Mouse (Mus musculus) right cerebral cortex, adult 18-20 months (tissue): ENCODE data around the gene Slc6a19.
"Not testable (repeated sequence)": the region's sequence is repeated elsewhere in the genome, so short reads cannot be mapped to it uniquely, and the experiment has no call there.

Source experiments
- DNase-seq: peaks from one replicate; pipeline ENCODE4 v3.0.0; 2022; ENCODE audit warnings: mixed read lengths

Slc6a19 gene

DNA sequence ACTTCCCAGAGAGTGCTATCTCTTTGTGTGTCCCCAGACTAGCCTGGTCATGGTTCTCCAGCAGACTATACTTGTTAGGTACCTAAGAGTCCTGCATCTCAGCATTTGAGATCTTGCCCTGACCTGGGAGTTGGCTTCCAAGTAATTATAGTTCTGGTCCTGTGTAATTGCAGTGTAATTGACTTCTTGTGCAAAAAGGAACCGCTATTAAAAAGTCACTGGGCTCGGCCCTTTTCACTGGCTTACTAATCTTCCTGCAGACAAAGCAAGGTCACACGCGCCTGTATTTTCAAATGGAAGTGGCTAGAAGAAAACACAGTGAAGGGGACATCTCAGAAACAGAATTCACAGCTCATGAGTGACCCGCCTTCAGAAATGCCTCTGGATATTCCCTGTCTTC lies 7.1 kb upstream of the Slc6a19 start:
- no peak for DNase-seq

DNA sequence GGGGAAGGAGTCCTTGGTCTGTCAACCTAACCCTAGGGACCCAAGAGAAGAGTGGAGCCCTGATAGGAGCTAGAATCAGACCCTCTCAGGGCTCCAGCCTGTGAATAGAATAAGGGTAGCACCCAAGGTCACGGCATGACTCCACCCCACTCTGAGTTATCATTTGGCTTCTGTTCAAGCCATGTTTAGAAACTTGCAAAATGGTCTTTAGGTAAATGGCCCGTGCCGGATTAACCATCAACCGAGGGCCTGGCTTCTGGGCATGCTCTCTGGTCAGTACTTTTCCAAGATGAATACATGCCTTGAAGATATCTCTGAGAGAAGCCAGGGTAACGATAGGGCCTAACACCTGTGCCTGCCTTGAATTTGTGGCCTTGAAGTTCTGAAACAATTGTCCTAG lies 6.6 kb upstream of the Slc6a19 start:
- no peak for DNase-seq

DNA sequence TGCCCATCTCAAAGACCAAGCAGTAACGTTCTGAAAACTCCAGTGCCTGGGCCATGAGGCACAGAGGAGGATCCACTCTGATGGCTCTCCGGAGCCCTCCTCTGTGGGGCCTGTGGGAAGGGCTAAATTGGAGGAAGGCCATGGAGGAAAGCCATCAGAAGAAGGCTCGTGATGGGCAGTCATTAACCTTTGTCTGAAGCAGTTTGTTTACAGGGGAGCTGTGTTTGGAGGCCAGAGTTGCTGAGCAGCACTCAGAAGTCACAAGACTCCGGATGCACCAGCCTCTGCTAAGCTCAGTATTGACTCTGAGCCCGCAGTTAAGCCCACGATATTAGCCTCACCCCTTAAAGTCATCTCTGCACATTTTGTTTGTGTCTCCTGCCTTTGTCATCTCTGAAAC lies 4.8 kb upstream of the Slc6a19 start:
- DNase-seq = no peak

DNA sequence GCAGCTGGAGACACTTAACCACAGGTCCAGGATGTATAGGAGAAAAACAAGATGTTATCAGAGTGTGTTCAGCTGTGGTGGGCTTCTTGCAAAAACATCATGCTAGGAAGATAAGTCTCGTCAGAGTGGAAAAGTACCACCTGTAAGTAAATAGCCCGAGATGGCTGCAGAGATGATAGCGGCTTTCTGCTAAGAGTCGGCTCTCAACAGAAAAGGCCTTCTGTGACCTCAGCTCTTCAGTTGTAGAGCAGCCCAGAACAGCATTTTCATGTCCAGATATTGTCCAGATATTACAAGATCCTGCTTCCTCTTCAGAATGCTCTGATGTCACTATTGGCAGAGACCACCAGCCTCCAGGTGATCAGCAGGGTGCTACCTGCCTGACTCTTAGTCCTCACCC lies 1.2 kb downstream of the Slc6a19 start:
- not testable (repeated sequence) for DNase-seq

DNA sequence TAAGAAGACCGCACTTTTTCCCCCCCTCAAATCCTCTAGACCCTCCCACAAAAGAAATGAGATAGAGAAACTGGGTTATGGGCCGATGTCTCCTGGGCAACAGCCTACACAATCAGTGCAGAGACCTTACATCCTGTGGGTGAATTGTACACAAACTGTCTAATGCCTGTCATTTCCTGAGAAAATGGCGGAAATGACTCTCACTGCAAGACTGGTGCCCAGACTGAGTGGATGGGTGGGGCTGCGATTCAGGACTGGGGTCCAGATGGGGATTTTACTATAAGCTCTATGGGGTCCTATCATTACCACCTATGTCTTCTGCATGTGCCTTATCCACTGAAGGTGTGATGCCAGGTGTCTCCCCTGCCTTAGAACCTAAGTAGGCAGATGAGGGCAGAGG lies 1.9 kb downstream of the Slc6a19 start:
- DNase-seq = no peak

DNA sequence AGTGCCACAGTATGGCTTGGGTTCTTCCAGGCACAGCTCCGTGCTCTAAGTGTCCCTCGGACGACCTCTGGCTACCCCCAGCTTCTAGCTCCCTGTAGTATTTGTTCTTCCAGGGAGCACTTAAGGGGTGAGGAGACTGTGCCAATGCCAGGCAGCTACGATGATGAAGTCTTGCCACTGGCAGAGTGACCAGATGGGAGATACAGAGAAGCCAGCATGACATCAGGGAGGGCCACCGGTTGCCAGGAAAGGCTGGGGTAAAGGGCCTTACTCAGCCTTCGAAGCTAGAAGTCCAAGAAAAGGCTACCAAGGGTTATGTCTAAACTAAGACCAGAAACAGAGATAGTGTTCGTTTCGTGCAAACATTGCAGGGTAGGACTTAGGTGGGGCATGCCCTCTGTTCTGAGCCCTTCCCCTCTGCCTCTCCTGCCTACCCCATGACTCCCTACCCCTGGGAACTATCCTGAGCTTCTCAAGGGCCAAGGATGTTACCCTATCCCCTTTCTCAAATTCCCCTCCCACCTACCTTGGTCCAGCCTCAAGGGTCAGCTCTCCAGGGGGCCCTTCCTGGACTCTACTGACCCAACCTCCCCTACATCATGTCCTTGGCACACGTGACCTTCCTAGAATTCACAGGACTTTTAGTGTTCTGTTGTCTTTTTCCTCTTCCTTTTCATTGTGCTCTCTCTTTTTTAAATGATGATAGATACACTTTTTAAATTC lies 3.3 kb downstream of the Slc6a19 start:
- DNase-seq = no peak

DNA sequence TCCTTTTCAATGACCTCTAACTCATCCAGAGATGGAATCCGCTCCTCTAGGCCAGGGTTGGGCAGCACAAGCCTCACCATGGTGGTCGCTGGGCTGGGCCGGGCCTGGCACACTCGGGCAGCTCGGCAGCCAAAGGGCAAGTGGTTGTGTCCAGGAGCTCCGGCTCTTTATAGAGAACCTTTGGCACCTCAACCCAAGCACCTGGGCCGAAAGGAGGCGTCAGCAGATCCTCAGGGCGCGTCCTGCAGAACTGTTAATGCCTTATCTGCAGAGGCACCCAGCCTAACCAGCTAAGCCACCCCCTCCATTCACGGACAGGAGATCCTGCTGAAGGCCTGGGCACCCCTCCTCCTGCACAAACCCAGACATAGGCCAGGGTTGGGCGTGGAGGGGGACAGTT lies 4.1 kb downstream of the Slc6a19 start:
- DNase-seq = no peak

DNA sequence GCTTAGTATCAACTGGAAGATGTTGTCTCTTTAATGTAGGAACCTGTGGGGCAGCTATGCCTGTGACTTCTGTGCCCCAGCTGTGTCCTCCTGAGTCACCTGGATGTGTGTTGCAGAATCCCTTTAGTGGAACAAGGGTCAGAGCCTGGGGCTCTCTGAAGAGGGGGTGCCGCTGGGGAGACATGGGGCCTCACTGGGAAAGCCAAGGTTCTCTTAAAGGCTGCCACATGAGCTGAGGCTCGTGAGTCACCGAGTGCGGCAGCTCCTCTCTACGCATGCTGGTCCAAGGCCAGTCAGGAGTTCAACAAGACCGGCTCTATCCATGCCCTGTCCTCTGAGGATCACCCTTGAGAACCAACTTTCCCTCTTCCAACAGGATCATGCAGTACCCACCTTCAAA lies 5.0 kb downstream of the Slc6a19 start:
- no peak for DNase-seq

DNA sequence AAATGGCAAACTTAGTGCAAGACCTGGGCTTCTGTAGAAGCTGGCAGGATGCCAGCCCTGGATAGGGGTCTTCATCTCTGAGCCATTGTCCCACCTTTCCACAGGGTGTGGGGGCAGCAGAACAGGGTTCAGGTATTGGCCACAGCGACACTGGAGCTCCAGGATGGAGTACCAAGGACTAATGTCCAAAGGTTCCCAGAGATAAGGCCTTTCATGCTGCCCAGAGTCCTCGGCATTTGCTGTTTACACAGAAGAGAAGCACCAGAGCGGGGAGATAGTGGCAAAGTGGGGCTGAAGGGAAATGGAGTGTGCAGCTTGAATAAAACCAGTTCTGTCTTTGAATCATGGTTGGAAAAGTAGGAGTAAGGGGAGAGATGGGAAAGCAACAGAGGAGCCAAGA lies 8.1 kb downstream of the Slc6a19 start:
- DNase-seq = no peak

DNA sequence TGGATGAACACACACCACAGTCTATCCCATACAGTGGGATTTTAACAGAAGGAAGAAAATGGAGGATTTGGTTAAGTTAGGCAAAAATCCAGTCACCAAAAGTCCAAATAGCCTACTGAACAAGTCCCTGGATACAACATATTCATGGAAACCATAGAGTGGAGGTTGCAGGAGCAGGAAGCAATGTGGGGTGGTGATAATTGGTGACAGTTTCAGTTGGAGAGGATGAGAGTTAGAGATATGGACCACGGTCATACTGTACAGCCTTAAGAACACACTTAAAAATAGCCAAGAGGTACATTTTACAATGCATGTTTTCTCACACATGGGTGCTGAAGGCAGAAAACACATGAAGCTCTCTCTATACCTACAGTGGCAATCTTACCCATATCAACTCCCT lies 9.7 kb downstream of the Slc6a19 start:
- no peak for DNase-seq

DNA sequence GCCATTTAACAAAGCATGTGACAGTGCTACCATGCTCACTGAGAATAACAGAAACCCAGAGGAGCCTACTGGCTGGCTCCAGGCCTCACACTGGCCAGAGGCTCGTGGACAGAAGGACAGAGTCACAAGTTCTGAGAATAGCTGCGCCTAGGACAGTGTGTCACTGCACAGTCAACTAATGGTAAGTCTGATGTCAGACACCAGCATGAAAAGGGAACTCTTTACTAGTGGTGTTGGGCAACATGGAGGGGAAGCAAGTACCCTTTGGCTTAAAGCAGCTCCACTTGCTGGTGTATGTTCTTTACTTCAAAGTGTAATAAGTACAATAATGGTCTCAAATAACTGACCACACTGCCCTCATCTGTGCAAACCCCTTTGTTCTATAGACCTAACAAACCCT lies 11.3 kb downstream of the Slc6a19 start:
- no peak for DNase-seq

DNA sequence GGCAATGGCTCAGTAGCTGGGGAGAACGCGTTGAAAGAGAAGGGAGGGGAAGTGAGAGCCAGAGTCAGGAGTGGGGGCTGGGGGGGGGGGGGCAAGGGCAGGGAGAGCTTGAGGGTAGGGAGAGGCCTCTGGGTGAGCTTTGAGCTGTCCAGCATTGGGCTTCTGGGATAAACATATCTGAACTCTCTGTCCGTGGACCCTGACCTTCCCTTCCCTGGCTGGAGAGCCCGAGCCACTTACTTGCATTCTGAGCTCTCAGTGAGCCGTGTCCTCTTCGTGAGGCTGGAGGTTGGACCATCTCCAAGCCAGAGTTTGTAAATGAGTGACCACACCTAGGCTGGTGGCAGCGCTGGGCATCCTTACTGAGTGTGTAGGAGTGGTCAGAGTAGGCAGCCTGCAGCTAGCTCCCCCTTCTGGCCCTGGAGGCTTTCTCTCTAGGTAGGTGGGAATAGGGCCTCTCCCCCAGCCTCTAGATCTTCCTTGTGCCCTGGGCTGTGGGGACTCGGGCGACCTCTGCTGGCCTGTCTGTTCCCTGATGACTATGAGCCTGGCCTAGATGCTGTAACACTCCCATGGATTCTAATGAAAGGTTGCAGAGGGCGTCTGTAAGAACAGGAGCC lies 12.3 kb downstream of the Slc6a19 start:
- peak; percentile 35 for DNase-seq

DNA sequence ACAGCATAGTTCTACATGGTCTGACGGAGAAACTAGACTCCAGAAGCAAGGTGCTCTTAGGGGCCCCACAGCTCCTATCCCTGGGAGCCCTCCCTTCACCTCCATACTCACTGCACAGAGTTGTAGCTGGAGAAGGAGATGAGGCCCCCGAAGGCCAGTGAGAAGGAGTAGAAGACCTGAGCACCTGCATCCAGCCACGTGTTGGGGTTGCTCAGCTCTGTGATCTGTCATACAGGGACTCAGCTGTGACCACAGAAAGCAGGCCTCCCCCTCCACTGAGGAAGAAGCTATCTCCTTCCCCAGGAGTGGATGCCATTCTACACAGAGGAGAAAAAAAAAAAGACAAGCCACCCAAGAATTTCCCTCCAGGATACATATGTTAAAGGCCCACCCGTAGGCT lies 15.7 kb downstream of the Slc6a19 start:
- no peak for DNase-seq

DNA sequence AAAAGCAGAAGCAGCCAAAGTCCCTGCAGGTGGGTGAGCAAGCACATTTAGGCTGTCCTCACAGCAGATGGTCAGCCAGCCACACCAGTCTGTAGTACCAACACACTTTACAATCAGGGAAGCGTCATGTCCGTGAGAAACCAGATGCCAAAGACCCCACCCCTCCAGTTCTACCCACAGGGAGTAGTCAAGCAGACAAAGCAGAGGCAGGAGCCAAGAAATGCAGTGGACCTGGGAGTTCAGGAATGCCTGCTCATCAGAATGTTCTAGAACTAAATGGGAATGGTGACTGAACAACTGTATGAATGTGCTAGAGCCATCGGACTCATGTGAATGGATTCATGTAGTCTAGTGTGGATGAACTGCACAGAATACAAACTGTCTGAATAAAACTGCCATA lies 17.1 kb downstream of the Slc6a19 start:
- DNase-seq = no peak

DNA sequence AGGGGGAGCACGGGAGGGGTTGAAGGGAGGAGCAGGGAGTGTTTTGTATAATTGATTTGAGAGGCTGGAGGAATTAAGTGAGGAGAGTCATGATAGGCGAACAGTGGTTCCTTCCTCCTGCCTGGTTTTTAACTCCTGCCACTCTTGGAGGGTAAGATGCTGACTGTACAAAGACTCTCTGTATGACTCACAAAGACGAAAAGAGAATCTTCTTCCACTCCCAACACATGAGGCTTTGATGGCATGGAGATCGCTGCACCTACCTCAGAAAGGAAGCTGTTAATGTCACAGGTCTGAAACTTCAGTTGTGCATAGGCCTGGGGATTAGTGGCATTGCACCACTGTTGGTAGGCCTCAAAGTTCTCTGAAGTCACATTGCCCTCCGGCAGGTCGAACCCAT lies 19.2 kb downstream of the Slc6a19 start:
- DNase-seq = no peak

DNA sequence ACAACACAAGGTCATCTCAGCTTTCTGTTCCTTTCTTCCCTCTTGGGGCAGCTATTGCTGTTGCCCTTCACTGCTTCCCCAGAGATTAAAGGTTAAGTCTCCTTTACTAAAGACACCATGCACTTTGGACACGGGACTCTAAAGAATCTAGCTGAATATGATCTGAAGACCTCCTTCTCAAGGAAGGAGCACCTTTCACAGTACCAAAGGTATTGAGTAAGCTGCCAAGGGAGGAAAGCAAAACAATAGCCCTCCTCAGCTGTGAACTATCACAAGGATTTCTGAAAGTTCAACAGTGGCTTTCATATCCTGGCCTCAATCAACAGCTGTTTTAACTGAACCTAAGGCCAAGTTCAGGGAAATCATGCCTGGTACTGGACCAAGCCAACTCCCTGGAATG lies 20.3 kb downstream of the Slc6a19 start:
- no peak for DNase-seq

DNA sequence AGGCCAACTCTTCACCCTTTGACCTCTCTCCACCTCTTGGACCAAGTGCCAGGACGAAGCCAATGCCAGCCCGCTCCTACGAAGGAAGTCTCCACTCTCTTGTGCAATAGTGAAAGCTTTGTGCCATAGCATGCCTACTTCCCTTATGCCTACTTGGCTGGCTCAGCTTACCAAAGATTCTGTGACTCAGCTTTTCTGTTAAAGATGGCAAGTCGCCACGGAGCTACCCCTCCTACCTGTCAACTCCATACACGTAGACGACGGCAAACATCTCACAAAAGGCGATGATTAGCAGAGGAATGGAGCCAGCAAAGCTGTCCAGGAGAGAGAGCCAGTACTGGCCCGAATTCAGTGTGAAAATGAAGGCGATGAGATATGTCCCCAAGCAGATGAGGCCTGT lies 21.0 kb downstream of the Slc6a19 start:
- peak; percentile 48 for DNase-seq

DNA sequence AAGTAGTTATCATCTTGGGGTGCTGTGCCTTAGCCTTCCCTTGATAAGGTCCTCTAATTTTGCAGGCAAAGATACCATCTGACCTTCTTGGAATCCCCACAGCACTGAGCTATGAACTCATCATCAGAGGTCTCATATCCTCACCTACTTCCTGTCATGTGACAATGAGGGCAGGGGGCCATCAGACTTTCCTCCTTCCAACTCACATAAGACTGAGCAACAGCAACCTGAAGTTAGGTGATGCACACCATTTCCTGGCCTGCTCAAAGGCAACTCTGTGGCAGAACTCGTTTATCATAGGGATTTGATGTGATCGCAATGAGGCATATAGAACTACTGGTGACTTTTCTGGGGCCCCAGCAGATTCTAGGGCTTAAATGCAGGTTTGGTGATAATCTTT lies 22.4 kb downstream of the Slc6a19 start:
- DNase-seq = no peak

DNA sequence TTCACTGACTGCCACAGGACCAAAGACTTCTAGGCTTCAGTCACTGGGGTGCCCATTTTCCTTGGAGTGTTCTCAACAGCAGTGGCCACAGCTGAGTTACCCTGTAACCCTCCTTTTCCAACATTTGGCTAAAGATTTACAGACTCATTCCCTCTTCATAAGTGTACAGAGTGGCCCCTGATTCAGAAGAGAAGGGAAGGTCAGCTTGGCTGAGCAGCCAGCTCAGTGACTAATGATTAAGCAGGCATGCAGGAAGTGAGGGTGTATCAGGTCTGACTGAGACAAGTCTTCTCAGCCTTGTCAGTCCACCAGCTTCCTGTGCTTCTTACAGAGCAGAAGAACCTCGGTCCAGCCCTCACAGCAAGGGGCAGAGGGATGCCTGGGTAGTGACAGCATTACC lies 24.3 kb downstream of the Slc6a19 start:
- no peak for DNase-seq

DNA sequence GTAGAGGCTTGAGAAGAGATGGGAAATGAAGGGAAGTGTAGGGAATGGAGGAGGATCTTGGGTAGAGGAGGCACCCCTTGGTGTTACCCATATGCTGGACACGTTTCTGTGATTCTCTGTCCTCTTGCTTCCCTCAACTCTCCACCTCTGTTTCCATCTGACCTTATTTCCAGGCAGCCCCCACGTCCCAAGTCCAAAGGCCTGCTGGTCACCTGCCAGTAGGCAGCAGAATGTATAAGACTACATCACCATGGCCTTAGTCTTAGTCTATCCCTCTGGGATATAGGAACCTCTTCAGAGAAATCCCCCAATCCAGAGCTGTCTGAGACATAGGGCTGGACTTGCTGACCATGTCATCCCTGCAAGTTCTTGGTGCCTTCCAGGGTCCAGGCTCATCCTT lies 25.4 kb downstream of the Slc6a19 start:
- no peak for DNase-seq

DNA sequence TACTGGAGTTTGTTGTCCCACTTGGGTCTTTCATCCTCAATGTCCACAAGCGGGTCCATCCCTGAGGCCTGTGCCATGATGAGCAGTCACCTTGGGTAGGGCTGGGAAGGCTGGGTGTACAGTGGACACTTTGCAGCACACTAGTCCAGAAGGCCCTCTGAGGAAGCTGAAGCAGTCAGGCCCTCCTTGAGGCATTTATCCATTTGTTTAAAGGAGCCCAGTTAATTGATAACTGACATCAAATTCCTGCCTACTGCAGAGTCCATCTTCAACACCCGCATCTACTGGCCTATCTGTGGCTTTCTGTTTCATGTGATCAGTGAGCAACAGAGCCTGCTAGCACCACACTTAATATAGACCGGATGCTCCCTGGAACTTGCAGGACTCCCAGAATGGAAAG lies 26.8 kb downstream of the Slc6a19 start, which contains the start of gene Slc6a18:
Gene Slc6a18 (minus strand): TSS at position 171 of the 400 bp plus-strand sequence.
- DNase-seq = no peak

DNA sequence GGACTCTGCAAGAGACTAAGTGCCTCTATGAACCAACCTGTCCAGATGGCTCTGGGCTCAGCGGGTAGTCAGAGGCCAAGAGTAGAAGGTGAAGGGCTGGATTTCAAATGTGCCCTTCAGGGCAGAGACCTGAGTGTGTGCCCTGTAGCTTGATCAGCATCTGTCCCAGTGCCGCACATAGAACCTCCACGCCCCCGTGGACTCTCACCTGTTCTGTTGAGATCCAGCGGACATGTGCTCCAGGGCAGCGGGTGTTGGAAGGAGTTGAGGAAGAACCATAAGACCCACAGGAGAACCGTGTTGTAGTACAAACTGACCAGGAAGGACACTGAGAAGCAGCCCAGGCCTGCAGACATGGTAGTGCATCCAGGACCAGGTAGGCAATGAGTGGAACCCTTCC lies 29.5 kb downstream of the Slc6a19 start:
- DNase-seq = no peak

DNA sequence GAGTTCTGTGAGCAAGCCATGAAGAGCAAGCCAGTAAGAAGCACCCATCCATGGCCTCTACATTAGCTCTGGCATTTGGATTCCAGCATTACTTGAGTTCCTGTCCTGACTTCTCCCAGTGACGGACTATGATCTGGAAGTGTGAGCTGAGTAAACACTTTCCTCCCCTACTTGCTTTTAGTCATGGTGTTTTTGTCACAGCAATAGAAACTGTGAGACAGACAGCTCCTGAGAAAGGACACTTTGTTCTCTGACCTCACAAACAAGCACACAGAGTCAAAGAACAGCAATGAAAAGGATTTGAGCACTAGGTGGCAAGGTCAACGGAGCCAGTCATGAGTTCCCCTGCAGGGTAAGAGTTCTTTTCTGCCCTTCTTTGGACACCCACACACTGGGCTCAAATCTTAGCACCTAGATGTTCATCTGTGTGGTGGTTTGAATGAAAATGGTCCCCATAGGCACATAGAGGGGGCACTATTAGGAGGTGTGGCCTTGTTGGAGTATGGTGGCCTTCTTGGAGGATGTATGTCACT lies 44.4 kb downstream of the Slc6a19 start:
- DNase-seq = no peak

DNA sequence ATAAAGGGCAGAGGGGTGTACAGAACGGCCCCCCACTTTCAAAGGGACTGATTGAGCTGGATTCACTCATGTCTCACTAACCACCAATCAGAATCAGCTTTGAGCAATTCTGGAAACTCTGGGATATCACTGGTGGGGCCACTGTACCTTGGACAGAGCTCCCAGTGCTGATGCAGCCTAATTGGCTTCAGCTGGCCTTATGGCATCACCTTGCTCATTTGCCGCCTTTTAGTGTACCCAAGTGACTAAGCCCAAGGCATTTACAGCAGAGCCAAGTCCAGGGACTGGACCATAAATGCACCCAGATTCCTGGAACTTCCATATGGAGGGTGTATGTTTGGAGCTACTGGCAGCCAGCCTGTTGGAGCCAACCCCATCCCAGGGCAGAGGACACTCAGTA lies 45.7 kb downstream of the Slc6a19 start:
- no peak for DNase-seq

DNA sequence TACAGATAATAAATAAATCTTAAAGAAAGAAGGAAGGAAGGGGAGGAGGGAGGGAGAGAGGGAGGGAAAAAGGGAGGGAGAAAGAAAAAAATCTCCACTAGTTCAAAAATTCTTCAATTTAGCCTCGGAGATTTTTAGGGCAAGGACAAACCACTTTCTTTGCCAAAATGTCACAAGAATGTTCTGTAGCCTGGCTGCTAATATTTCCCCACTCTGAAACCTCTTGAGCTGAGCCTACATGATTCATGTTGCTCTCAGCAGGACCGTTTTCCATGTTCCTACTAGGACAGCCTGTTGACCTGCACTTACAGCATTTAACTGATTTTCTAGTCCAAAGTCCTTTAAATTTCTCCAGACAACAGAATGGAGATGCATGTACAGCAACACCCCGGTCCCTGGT lies 49.7 kb downstream of the Slc6a19 start:
- no peak for DNase-seq
